In the genomic region with DNA sequence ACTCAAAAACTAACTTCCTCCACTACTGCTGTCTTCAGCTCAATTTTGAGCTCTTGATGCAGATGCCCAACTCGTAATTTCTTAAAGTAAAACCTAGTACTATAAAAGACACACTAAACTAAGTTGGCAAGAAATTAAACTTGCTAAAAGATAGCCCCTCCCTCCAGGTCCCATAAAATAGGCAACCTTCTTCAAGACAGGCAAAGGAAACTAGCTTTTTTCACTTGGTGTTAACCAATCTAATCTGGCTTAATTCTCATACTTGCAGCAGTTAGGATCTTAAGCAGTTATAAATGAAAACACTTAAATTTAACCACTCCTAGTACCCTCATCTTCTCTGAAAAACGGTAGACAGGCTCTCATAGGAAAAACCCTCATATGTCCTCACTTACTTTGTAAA, we compare ENCODE assay signal across 8 mouse cellular contexts. TPM values are rescaled to one million over a fixed set of nuclear protein-coding genes. Genes with fewer than 3 reads are reported as not detected.
DNase-seq lines count a peak whose midpoint lies in the region; ATAC-seq and TF ChIP-seq lines count a peak whose summit lies in the region.

No protein-coding gene starts in this region.

- no peaks in the 10 kb centered on the region for H3K36me3 ChIP-seq in heart, embryonic 11.5 days (ENCODE audit: control insufficient read depth, insufficient read depth, low read length)
- H3K36me3 ChIP-seq in E14TG2a.4 (ENCODE audit: insufficient read depth, low read length) (peaks cover 20% of the 10 kb centered on the region; the same call in 1 of the 2 replicates), macrophage (ENCODE audit: inconsistent target) (no peaks in the 10 kb centered on the region)
- H3K36me3 ChIP-seq in hindbrain, embryonic 12.5 days = 0 out of 2 replicates have a peak, but pooled peaks cover 3% of the 10 kb centered on the region

- ATAC-seq in heart, embryonic 11.5 days (replicated peaks; ENCODE audit: insufficient number of reproducible peaks, low FRiP score, low TSS enrichment) = no peak
- no peak for ATAC-seq in hindbrain, embryonic 12.5 days (ENCODE audit: low FRiP score)

- peak overlapping the region; percentile 94 for H3K4me2 ChIP-seq in heart, embryonic 11.5 days
- peak overlapping the region; percentile 69 for H3K4me2 ChIP-seq in hindbrain, embryonic 12.5 days (replicated peaks)

- no peaks in the 10 kb centered on the region for H3K27me3 ChIP-seq in heart, embryonic 11.5 days (ENCODE audit: control insufficient read depth, insufficient read depth, low read length)
- no peaks in the 10 kb centered on the region for H3K27me3 ChIP-seq in E14TG2a.4 (ENCODE audit: insufficient read depth, low read length)
- H3K27me3 ChIP-seq in hindbrain, embryonic 12.5 days = no peaks in the 10 kb centered on the region

- no peak for DNase-seq in heart, adult 9 months (ENCODE audit: low spot score in 2 of 2)
- no peak for DNase-seq in cerebellum, postnatal 14 days
- no peak for DNase-seq in spleen, postnatal 36 days (ENCODE audit: low spot score in 2 of 2)
- DNase-seq in Muller cell, postnatal 12 days (ENCODE audit: inconsistent ontology term) = no peak

- H3K27ac ChIP-seq in heart, embryonic 11.5 days (ENCODE audit: low read depth, low read length) = no peak overlapping the region
- H3K27ac ChIP-seq in hindbrain, embryonic 12.5 days = no peak overlapping the region
- no peak overlapping the region for H3K27ac ChIP-seq in macrophage

- 34% methylated on average over 2 of the region's 2 CpGs for WGBS in heart, embryonic 11.5 days (ENCODE audit: insufficient replicate concordance)
- 31% methylated on average over 2 of the region's 2 CpGs for WGBS in hindbrain, embryonic 12.5 days
- WGBS in macrophage (ENCODE audit: missing documents) = 10% methylated on average over 2 of the region's 2 CpGs

- no peak for TF ChIP-seq CTCF in E14TG2a.4 (conservative IDR thresholded peaks at IDR 0.05; ENCODE audit: low read length)

- H3K4me3 ChIP-seq in heart, embryonic 11.5 days (ENCODE audit: low read depth, low read length) = peak overlapping the region; percentile 80
- H3K4me3 ChIP-seq in E14TG2a.4 (replicated peaks; ENCODE audit: low read length) (peak overlapping the region; percentile 88), macrophage (ENCODE audit: inconsistent target) (peak overlapping the region; percentile 84)
- H3K4me3 ChIP-seq in hindbrain, embryonic 12.5 days = peak overlapping the region; percentile 94

- no peaks in the 10 kb centered on the region for H3K9me3 ChIP-seq in heart, embryonic 11.5 days (replicated peaks; ENCODE audit: control insufficient read depth, low read length)
- no peaks in the 10 kb centered on the region for H3K9me3 ChIP-seq in E14TG2a.4 (ENCODE audit: low read length)
- H3K9me3 ChIP-seq in hindbrain, embryonic 12.5 days (replicated peaks) = no peaks in the 10 kb centered on the region

- peaks cover 67% of the 10 kb centered on the region for H3K79me2 ChIP-seq in macrophage (ENCODE audit: inconsistent target)

- no peak overlapping the region; the same call in 1 of the 2 replicates for H3K9ac ChIP-seq in heart, embryonic 11.5 days (ENCODE audit: low read depth, low read length)
- H3K9ac ChIP-seq in hindbrain, embryonic 12.5 days = peak overlapping the region; percentile 29; the same call in 1 of the 2 replicates

- H3K4me1 ChIP-seq in heart, embryonic 11.5 days (ENCODE audit: control insufficient read depth, insufficient read depth, low read length) = peaks cover 11% of the 10 kb centered on the region
- H3K4me1 ChIP-seq in E14TG2a.4 (replicated peaks; ENCODE audit: low read depth, low read length) = peaks cover 65% of the 10 kb centered on the region
- H3K4me1 ChIP-seq in hindbrain, embryonic 12.5 days = peaks cover 25% of the 10 kb centered on the region

RNA-seq across cellular contexts. Expression of gene Bptf, which starts 2.3 kb away (rescaled TPM):
- polyA plus RNA-seq in heart, embryonic 11.5 days (2014; fragmentation: Nextera tagmentation; extraction: Ambion mirVana) = 21.2 and 26.5 TPM in 2 replicates
- 38.5 and 41.0 TPM in 2 replicates for polyA plus RNA-seq in hindbrain, embryonic 12.5 days (2016; fragmentation: Nextera tagmentation; extraction: Ambion mirVana)
- total RNA-seq in macrophage (2018; cell fraction: chromatin; rRNA removed) = 100 to 1,000 TPM in 17 of 26 experiments, 10 to 100 TPM in 9; 49.0 to 178 (median 127) TPM
- total RNA-seq in macrophage (2018; cell fraction: cytosol; rRNA removed) = 10 to 100 TPM; 23.2 to 45.5 (median 34.7) TPM
- 100 to 1,000 TPM in 6 of 26 experiments, 10 to 100 TPM in 20; 48.0 to 114 (median 81.7) TPM for total RNA-seq in macrophage (2018; cell fraction: nucleus; rRNA removed)
- 25.0 to 37.1 TPM (median 25.6 TPM) in 3 replicates for polyA plus RNA-seq in macrophage (2018)

RNA-seq across cellular contexts. Expression of gene Nol11, which starts 59.5 kb away (rescaled TPM):
- polyA plus RNA-seq in heart, embryonic 11.5 days (2014; fragmentation: Nextera tagmentation; extraction: Ambion mirVana) = 48.8 and 50.0 TPM in 2 replicates
- polyA plus RNA-seq in hindbrain, embryonic 12.5 days (2016; fragmentation: Nextera tagmentation; extraction: Ambion mirVana) = 57.1 and 62.1 TPM in 2 replicates
- 10 to 100 TPM in 23 of 26 experiments, 1 to 10 TPM in 3; 6.6 to 31.0 (median 17.1) TPM for total RNA-seq in macrophage (2018; cell fraction: chromatin; rRNA removed)
- 10 to 100 TPM in 25 of 26 experiments, 1 to 10 TPM in 1; 9.6 to 18.0 (median 14.6) TPM for total RNA-seq in macrophage (2018; cell fraction: cytosol; rRNA removed)
- total RNA-seq in macrophage (2018; cell fraction: nucleus; rRNA removed) = 10 to 100 TPM in 20 of 26 experiments, 1 to 10 TPM in 6; 5.9 to 30.1 (median 12.9) TPM
- 13.8 to 29.6 TPM (median 15.7 TPM) in 3 replicates for polyA plus RNA-seq in macrophage (2018)
